Mouse (Mus musculus) embryonic facial prominence, embryonic 10.5 days (tissue): Measurements from ENCODE around the gene Olfr1116. TPM values are rescaled to one million over a fixed set of nuclear protein-coding genes. Genes with fewer than 3 reads are reported as not detected.
"Not testable (repeated sequence)": the region's sequence is repeated elsewhere in the genome, so short reads cannot be mapped to it uniquely, and the experiment has no call there.

ENCODE experiments used
- DNase-seq: peaks from one replicate; pipeline ENCODE4 v3.0.0-alpha.2; 2017; ENCODE audit warnings: low spot score
- H3K27ac ChIP-seq: fragments of 300-500 bp; sonication (generic); replicated peaks from 2 replicates; pipeline ENCODE4 v1.5.1; 2016; ENCODE audit warnings: mild to moderate bottlenecking
- H3K27me3 ChIP-seq: fragments of 300-500 bp; sonication (generic); replicated peaks from 2 replicates; pipeline ENCODE4 v1.6.1; 2016; ENCODE audit warnings: low read depth, mild to moderate bottlenecking; ENCODE audit not compliant: poor library complexity, severe bottlenecking
- H3K36me3 ChIP-seq: fragments of 300-500 bp; sonication (generic); replicated peaks from 2 replicates; pipeline ENCODE4 v1.6.1; 2016; ENCODE audit warnings: mild to moderate bottlenecking, moderate library complexity
- H3K4me1 ChIP-seq: fragments of 300-500 bp; sonication (generic); 2 replicates; pipeline ENCODE4 v1.6.1; 2016
- H3K4me3 ChIP-seq: fragments of 300-500 bp; sonication (generic); 2 replicates; pipeline ENCODE4 v1.5.1; 2016; ENCODE audit warnings: mild to moderate bottlenecking, moderate library complexity
- H3K9me3 ChIP-seq: fragments of 300-500 bp; sonication (generic); 2 replicates; pipeline ENCODE4 v1.6.1; 2016; ENCODE audit warnings: mild to moderate bottlenecking
- WGBS: fragments of 180-500 bp; shearing (Covaris S2); methylation state at CpG from one replicate; pipeline ENCODE4 v1.1.7; 2016; 5-methylcytosine and 5-hydroxymethylcytosine counted together
- microRNA-seq: library from miRNA; unstranded; fragments of <30 nt; microRNA quantifications from one replicate; pipeline ENCODE4, GENCODE M21; 2017
- polyA plus RNA-seq: library from polyadenylated mRNA; unstranded; fragments of >200 nt; fragmentation: Nextera tagmentation; extraction: Ambion mirVana; gene quantifications from 2 replicates; pipeline ENCODE4 v1.2.1, GENCODE M21; 2016

The Olfr1116 gene
- polyA plus RNA-seq = not detected in 2 replicates

GRCm38 (mm10) chr2:87267234-87267633 lies at the start of gene Olfr1116:
TSS of gene Olfr1116 (plus strand) at chr2:87267534.
- Histone ChIP-seq H3K27ac (no peak within 1 kb of the TSS), H3K36me3 (no peaks in the 10 kb centered on the region), H3K9me3 (no peaks in the 10 kb centered on the region), H3K4me3 (no peak within 1 kb of the TSS), H3K4me1 (no peaks in the 10 kb centered on the region), H3K27me3 (no peaks in the 10 kb centered on the region)
- 90% methylated on average over 1 of the region's 1 CpGs for WGBS
- no peak for DNase-seq

DNA sequence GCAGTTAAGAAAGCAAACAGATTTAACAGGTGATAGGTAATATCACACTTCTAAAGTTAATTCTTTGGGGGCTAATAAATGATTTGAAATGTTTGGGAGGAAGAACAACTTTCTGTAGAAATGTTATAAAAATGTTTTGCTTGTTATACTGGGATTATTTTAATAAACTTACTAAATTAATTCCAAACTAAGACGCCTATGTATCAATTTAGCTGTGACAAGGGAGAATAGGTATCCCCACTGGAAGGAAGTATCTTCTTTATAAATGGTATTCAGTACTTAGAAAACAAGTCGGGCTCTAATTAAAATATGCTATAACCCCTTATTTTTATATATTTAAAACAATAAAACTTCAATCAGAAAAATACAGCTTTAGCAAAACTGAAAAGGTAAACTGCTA lies 19.6 kb upstream of the Olfr1116 start, which contains the start of gene Olfr1115:
Gene Olfr1115, plus strand, starts transcription at position 301 of the 400 bp plus-strand sequence.
- WGBS = 80% methylated on average over 2 of the region's 2 CpGs
- no peak within 1 kb of the TSS for H3K27ac ChIP-seq
- H3K27me3 ChIP-seq = no peaks in the 10 kb centered on the region
- H3K4me1 ChIP-seq = no peaks in the 10 kb centered on the region
- no peak within 1 kb of the TSS for H3K4me3 ChIP-seq
- no peaks in the 10 kb centered on the region for H3K9me3 ChIP-seq
- H3K36me3 ChIP-seq = no peaks in the 10 kb centered on the region
- DNase-seq = no peak

- H3K36me3 ChIP-seq, H3K4me3 ChIP-seq, H3K27me3 ChIP-seq, H3K27ac ChIP-seq, H3K4me1 ChIP-seq, H3K9me3 ChIP-seq, DNase-seq: not testable (repeated sequence)
These were observed 26.6 kb downstream of the Olfr1116 start for GRCm38 (mm10) chr2:87293977-87294376.

GRCm38 (mm10) chr2:87307281-87307680 lies 39.9 kb downstream of the Olfr1116 start, which contains the start of gene Olfr1118:
TSS of gene Olfr1118 (plus strand) at chr2:87307581.
- Histone ChIP-seq H3K4me3 (no peak within 1 kb of the TSS), H3K27me3 (no peaks in the 10 kb centered on the region), H3K9me3 (no peaks in the 10 kb centered on the region), H3K4me1 (no peaks in the 10 kb centered on the region), H3K36me3 (no peaks in the 10 kb centered on the region), H3K27ac (no peak within 1 kb of the TSS)
- WGBS = 81% methylated on average over 1 of the region's 1 CpGs
- no peak for DNase-seq

Small RNAs within 50 kb of the gene (microRNA-seq; reads per million reads assigned to microRNA genes)
- not detected for gene Gm27438

Other genes with a start within 250 kb of the Olfr1116 start
- gene Olfr1104, start 240.5 kb upstream of the Olfr1116 start, polyA plus RNA-seq = not detected in 2 replicates
- gene Olfr1105, start 231.0 kb upstream of the Olfr1116 start, polyA plus RNA-seq = not detected in 2 replicates
- not detected in 2 replicates for gene Olfr1106, start 215.3 kb upstream of the Olfr1116 start, polyA plus RNA-seq
- gene Olfr1107, start 191.7 kb upstream of the Olfr1116 start, polyA plus RNA-seq = not detected in 2 replicates
- not detected in 2 replicates for gene Olfr1109, start 171.5 kb upstream of the Olfr1116 start, polyA plus RNA-seq
- not detected in 2 replicates for gene Olfr259, start 153.0 kb upstream of the Olfr1116 start, polyA plus RNA-seq
- not detected in 2 replicates for gene Olfr1110, start 127.2 kb upstream of the Olfr1116 start, polyA plus RNA-seq
- gene Olfr1111, start 114.9 kb upstream of the Olfr1116 start, polyA plus RNA-seq = not detected in 2 replicates
- gene Olfr1112, start 79.7 kb upstream of the Olfr1116 start, polyA plus RNA-seq = not detected in 2 replicates
- not detected in 2 replicates for gene Olfr1113, start 58.6 kb upstream of the Olfr1116 start, polyA plus RNA-seq
- not detected in 2 replicates for gene Olfr1115, start 19.5 kb upstream of the Olfr1116 start, polyA plus RNA-seq
- not detected in 2 replicates for gene Olfr1118, start 40.0 kb downstream of the Olfr1116 start, polyA plus RNA-seq
- not detected in 2 replicates for gene Olfr1120, start 87.3 kb downstream of the Olfr1116 start, polyA plus RNA-seq
- not detected in 2 replicates for gene Olfr1121, start 102.4 kb downstream of the Olfr1116 start, polyA plus RNA-seq
- gene Olfr1122, start 118.3 kb downstream of the Olfr1116 start, polyA plus RNA-seq = not detected in 2 replicates
- gene Olfr1123, start 149.1 kb downstream of the Olfr1116 start, polyA plus RNA-seq = not detected in 2 replicates
- 0.06 and 0.14 TPM in 2 replicates for gene Olfr1124, start 162.7 kb downstream of the Olfr1116 start, polyA plus RNA-seq
- not detected in 2 replicates for gene Olfr1126, start 186.4 kb downstream of the Olfr1116 start, polyA plus RNA-seq
- gene Pramel7, start 229.6 kb downstream of the Olfr1116 start, polyA plus RNA-seq = not detected in 2 replicates
- not detected in 2 replicates for gene Pramel6, start 239.0 kb downstream of the Olfr1116 start, polyA plus RNA-seq